Mouse (Mus musculus): Measurements from ENCODE around the gene Gsg1l. TPM values are rescaled to one million over a fixed set of nuclear protein-coding genes. Genes with fewer than 3 reads are reported as not detected.

Gene Gsg1l
- polyA plus RNA-seq, 1 experiment from 2014 or later: 1.4 TPM

DNA sequence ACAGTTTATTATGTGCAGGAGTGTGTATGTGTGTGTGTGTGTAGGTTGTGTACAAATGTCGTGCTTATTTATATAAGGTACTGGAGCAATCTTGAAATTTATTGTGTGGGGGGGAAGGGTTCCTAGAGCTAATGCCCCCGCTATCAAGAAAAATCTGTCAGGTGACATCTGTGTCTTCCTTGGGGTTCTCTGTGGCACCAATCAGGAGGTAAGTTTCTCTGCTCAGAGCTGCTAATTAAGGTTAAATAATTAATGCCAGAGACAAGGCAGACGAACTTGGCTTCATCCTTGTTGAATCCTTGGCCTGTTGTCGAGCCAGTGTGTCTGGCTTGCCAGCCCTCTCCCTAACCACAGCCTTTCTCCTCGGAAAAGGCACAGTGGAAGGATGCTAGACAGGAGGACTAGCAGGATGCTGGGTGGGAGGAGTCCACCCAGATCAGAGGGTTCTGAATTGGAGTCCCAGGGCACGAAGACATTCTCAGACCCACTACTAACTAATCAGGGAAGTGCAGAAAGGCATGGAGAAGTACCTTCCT, 89.8 kb downstream of the Gsg1l start:
- no peaks in the 10 kb centered on the region for H3K9me3 ChIP-seq
- ATAC-seq (ENCODE audit: insufficient number of reproducible peaks, insufficient read depth, low FRiP score, low TSS enrichment): no peak
- H3K4me3 ChIP-seq: no peak overlapping the region
- H3K4me1 ChIP-seq: peaks cover 3% of the 10 kb centered on the region; the same call in 1 of the 2 replicates
- H3K27ac ChIP-seq: no peak overlapping the region
- H3K36me3 ChIP-seq: no peaks in the 10 kb centered on the region
- no peak overlapping the region for H3K9ac ChIP-seq
- H3K4me2 ChIP-seq (replicated peaks): no peak overlapping the region
- H3K27me3 ChIP-seq: no peaks in the 10 kb centered on the region
- 55% methylated on average over 6 of the region's 6 CpGs for WGBS

DNA sequence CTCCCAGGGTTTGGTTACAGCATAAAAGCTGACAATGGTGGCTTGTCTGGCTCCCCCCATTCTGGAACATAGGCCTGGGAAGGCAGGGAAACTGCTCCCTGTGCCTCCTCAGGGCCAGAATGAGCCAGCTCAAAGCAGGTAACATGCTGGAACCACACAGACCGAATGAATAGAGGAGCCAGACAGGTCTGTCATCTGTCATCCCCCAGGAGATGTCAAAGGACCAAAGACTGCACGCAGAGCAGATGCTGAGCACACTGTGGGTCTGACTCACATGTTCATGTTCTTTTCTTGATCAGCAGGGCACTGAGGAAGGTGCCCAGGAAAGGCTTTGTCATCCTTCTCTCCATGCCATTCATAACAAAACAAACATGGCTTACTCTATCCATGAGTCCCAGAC, 90.4 kb downstream of the Gsg1l start:
- H3K4me1 ChIP-seq: peaks cover 3% of the 10 kb centered on the region; the same call in 1 of the 2 replicates
- 53% methylated on average over 2 of the region's 2 CpGs for WGBS
- H3K27ac ChIP-seq: no peak overlapping the region
- H3K36me3 ChIP-seq: no peaks in the 10 kb centered on the region
- no peaks in the 10 kb centered on the region for H3K9me3 ChIP-seq
- no peaks in the 10 kb centered on the region for H3K27me3 ChIP-seq
- no peak overlapping the region for H3K4me2 ChIP-seq (replicated peaks)
- no peak for ATAC-seq (ENCODE audit: insufficient number of reproducible peaks, insufficient read depth, low FRiP score, low TSS enrichment)
- H3K4me3 ChIP-seq: no peak overlapping the region
- H3K9ac ChIP-seq: no peak overlapping the region

DNA sequence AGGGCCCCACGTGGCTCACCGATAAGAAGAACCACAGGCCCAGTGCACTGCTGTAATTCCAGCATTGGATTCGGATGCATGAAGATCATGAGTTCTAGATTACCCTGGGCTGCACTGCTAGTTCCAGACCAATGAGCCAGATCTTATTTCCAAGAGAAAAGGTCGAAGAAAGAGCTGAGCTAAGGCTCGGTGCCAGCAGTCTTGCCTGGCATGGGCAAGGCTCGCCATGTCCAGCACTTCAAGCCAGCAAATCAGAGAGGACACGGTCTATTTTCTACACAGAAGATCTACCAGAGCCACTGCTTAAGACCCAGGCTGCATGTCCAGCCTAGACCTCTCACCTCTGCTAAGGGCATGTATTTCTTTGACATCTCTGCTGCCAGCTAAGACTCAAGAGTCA, 92.2 kb downstream of the Gsg1l start:
- no peaks in the 10 kb centered on the region for H3K27me3 ChIP-seq
- H3K4me1 ChIP-seq: peaks cover 3% of the 10 kb centered on the region; the same call in 1 of the 2 replicates
- no peaks in the 10 kb centered on the region for H3K9me3 ChIP-seq
- 84% methylated on average over 7 of the region's 7 CpGs for WGBS
- H3K9ac ChIP-seq: no peak overlapping the region
- no peak overlapping the region for H3K27ac ChIP-seq
- no peak overlapping the region for H3K4me3 ChIP-seq
- H3K4me2 ChIP-seq (replicated peaks): no peak overlapping the region
- ATAC-seq (ENCODE audit: insufficient number of reproducible peaks, insufficient read depth, low FRiP score, low TSS enrichment): no peak
- H3K36me3 ChIP-seq: no peaks in the 10 kb centered on the region

DNA sequence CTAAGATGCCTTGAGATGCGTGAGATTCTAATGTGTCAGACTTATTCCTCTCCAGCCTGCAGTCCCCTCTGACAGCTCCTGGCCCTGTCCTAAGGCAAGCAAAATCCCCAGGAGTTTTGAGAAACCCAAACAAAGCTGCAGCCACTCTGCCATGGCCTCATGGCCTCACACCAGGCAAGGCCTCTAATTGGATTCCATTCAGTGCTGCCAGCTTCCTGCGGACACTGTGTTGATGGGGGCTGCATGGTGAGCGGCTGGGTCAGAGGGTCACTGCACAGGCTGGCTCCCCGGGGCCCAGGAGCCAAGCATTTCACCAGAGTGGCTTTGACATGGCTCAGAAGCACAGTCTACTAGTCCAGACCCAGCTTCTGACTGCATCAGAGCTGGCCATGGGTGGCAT, 92.7 kb downstream of the Gsg1l start:
- H3K4me2 ChIP-seq (replicated peaks): no peak overlapping the region
- H3K9ac ChIP-seq: no peak overlapping the region
- H3K36me3 ChIP-seq: no peaks in the 10 kb centered on the region
- WGBS: 9% methylated on average over 4 of the region's 4 CpGs
- no peak overlapping the region for H3K27ac ChIP-seq
- no peaks in the 10 kb centered on the region for H3K9me3 ChIP-seq
- no peaks in the 10 kb centered on the region for H3K27me3 ChIP-seq
- no peak overlapping the region for H3K4me3 ChIP-seq
- H3K4me1 ChIP-seq: peaks cover 3% of the 10 kb centered on the region; the same call in 1 of the 2 replicates
- peak; percentile 66; the same call in 1 of the 2 replicates for ATAC-seq (ENCODE audit: insufficient number of reproducible peaks, insufficient read depth, low FRiP score, low TSS enrichment)

DNA sequence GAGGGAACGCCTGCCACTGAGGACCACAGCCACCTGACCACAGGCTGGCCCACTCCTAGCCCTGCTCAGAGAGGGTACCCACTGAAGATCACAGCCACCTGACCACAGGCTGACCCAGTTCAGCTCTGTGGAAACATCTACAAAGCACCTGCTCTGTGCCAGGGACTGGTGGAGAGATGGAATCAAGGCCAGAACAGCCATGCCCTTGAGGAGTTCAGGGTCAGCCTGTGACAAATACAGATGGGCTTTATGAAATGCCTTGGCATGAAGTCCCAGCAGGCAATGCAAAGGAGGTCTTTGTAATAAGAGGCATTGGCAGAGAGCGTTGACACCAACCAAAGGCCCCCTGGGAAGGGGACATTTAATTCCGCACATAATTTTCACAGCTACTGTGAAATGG, 93.9 kb downstream of the Gsg1l start:
- Histone ChIP-seq H3K36me3 (no peaks in the 10 kb centered on the region), H3K27ac (no peak overlapping the region), H3K9ac (no peak overlapping the region), H3K4me1 (peaks cover 3% of the 10 kb centered on the region; the same call in 1 of the 2 replicates), H3K4me2 (replicated peaks) (no peak overlapping the region), H3K4me3 (no peak overlapping the region), H3K9me3 (no peaks in the 10 kb centered on the region), H3K27me3 (no peaks in the 10 kb centered on the region)
- ATAC-seq (ENCODE audit: insufficient number of reproducible peaks, insufficient read depth, low FRiP score, low TSS enrichment): no peak
- whole genome bisulfite sequencing: 89% methylated on average over 3 of the region's 3 CpGs

DNA sequence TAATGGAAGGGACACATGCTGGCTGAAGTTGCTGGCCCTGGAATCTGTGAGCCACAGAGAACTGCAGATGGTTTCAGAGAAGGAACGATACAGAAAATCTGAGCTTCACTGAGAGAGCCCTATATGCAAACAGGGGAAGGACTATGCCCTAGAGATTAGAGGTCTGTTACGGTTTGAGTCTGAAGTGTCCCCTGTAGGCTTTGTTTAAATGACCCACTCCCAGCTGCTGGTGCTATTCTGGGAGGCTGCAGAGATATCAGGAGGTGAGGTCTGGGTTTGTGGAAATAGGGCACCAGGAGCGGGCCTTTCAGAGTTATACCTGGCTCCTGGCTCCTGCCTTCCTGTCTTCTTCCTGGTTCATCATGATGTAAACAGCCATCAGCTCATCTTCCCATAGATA, 95.1 kb downstream of the Gsg1l start:
- peaks cover 3% of the 10 kb centered on the region; the same call in 1 of the 2 replicates for H3K4me1 ChIP-seq
- no peak overlapping the region for H3K4me2 ChIP-seq (replicated peaks)
- no peaks in the 10 kb centered on the region for H3K36me3 ChIP-seq
- no peak overlapping the region for H3K27ac ChIP-seq
- 80% methylated on average over 3 of the region's 3 CpGs for WGBS
- no peak overlapping the region for H3K4me3 ChIP-seq
- no peak overlapping the region for H3K9ac ChIP-seq
- no peaks in the 10 kb centered on the region for H3K9me3 ChIP-seq
- H3K27me3 ChIP-seq: no peaks in the 10 kb centered on the region
- ATAC-seq (ENCODE audit: insufficient number of reproducible peaks, insufficient read depth, low FRiP score, low TSS enrichment): no peak

DNA sequence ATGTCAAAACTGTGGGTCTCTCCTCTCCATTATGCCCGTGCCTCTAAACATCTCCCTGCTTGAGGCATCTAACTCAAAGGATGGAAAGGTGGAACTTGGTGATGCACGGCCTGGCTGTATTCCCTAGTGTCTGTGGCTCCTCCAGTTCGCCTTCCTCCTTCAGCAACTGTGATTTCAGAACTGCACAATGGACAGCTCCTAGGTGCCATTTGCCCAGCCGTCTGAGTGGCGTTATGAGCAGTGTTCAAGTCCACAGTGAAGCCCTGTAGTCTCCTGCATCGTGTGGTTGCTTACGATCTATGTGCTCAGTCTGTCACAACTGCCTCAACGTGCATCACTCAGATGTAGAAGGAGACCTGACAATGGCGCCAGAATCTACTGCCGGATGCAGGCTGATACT, 96.6 kb downstream of the Gsg1l start:
- H3K27me3 ChIP-seq: no peaks in the 10 kb centered on the region
- no peak overlapping the region for H3K4me2 ChIP-seq (replicated peaks)
- no peak overlapping the region for H3K4me3 ChIP-seq
- no peaks in the 10 kb centered on the region for H3K36me3 ChIP-seq
- WGBS: 62% methylated on average over 10 of the region's 10 CpGs
- no peak overlapping the region for H3K27ac ChIP-seq
- no peak overlapping the region for H3K9ac ChIP-seq
- ATAC-seq (ENCODE audit: insufficient number of reproducible peaks, insufficient read depth, low FRiP score, low TSS enrichment): no peak
- H3K9me3 ChIP-seq: no peaks in the 10 kb centered on the region
- peaks cover 3% of the 10 kb centered on the region; the same call in 1 of the 2 replicates for H3K4me1 ChIP-seq

DNA sequence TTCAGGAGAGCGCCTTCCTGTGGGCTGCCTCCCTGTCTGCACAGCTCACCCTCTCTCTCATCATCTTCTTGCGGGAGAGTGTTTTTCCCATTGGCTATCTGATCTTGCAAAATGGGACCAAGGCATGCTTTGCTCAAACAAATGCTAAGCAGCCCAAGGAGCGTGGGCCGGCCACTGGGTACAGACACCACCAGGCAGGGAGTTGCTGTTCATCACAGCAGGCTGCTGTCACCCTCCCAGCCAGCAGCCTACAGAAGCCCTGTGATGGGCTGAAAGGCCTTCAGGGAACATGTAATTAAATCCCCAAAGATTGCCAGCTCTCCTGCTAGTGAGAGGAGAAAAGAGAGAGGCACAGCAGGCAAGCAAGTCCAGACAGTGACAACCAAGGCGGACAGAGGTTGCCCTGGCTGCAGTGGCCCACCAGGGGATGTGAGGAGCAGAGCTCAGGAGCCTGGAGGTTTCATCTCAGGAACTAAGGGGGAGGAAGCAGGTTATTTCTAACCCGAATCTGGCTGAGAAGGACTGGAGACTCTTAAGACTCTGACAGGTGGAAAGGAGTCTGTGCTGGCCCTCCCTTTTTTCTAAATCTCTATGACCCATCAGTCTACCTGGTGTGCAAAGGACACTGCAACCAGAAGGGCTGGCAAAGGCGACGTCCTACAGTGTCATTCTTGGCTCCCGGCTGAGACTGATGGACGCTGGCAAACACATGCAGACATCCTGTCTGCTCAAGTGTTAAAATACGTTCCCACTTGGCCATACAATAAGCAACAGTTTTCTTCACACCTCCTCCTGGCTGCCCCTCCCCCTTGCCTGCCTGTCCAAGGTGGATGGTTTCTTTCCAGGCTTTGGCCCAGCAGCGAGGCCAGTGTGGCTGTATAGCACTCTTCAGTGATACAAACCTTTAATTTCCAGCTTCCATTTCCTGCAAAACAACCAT, 98.0 kb downstream of the Gsg1l start:
- no peaks in the 10 kb centered on the region for H3K27me3 ChIP-seq
- 28% methylated on average over 12 of the region's 12 CpGs for WGBS
- no peak for ATAC-seq (ENCODE audit: insufficient number of reproducible peaks, insufficient read depth, low FRiP score, low TSS enrichment)
- H3K4me1 ChIP-seq: no peaks in the 10 kb centered on the region
- no peak overlapping the region for H3K9ac ChIP-seq
- H3K4me2 ChIP-seq (replicated peaks): no peak overlapping the region
- H3K27ac ChIP-seq: no peak overlapping the region
- H3K9me3 ChIP-seq: no peaks in the 10 kb centered on the region
- H3K4me3 ChIP-seq: no peak overlapping the region
- H3K36me3 ChIP-seq: no peaks in the 10 kb centered on the region

DNA sequence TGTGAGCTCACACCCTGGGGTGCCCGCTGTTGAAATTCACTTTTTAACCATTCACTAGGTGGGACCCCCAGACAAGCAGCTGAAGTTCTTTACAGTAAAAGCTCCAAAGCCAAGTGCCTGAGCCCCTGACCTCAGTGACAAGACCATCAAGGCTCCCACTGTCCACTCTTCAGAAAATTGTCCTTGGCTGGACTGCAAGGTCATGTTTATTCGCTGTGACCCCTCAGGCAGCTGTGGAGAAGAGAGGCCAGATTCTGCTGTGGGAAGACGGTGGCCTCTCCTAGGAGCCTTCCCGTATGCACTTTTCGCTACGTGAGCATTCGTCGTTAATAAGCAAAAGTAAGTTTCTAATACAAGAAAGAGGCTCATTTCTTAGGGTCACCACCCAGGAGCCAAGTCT, 102.6 kb downstream of the Gsg1l start:
- H3K36me3 ChIP-seq: no peaks in the 10 kb centered on the region
- H3K27me3 ChIP-seq: no peaks in the 10 kb centered on the region
- no peak overlapping the region for H3K4me2 ChIP-seq (replicated peaks)
- 83% methylated on average over 8 of the region's 8 CpGs for WGBS
- no peaks in the 10 kb centered on the region for H3K9me3 ChIP-seq
- H3K4me1 ChIP-seq: no peaks in the 10 kb centered on the region
- no peak overlapping the region for H3K27ac ChIP-seq
- H3K9ac ChIP-seq: no peak overlapping the region
- no peak for ATAC-seq (ENCODE audit: insufficient number of reproducible peaks, insufficient read depth, low FRiP score, low TSS enrichment)
- H3K4me3 ChIP-seq: no peak overlapping the region

DNA sequence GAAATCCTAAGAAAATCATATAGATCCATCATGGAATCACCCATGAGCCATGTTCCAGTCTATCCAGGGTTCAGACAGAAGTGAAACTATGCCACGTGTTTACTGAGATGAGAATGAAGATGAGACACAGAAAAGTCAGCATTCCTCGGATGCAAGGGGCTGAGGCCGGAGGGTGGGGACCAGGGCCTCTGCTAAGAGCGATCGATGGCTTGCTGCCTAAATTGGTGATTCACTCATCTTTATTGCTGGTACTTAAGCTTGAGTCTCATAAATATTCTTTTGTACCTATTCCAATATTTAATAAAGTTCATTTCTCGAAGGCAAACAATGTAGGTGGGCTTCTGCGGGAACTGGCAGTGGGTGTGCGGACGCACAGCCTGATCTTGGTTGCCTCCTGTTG, 105.5 kb downstream of the Gsg1l start:
- peaks cover 12% of the 10 kb centered on the region for H3K4me1 ChIP-seq
- H3K36me3 ChIP-seq: no peaks in the 10 kb centered on the region
- no peak overlapping the region for H3K4me2 ChIP-seq (replicated peaks)
- WGBS: 84% methylated on average over 9 of the region's 9 CpGs
- H3K27me3 ChIP-seq: no peaks in the 10 kb centered on the region; the same call in 1 of the 2 replicates
- no peak for ATAC-seq (ENCODE audit: insufficient number of reproducible peaks, insufficient read depth, low FRiP score, low TSS enrichment)
- no peaks in the 10 kb centered on the region for H3K9me3 ChIP-seq
- H3K9ac ChIP-seq: no peak overlapping the region
- H3K27ac ChIP-seq: no peak overlapping the region
- H3K4me3 ChIP-seq: no peak overlapping the region

DNA sequence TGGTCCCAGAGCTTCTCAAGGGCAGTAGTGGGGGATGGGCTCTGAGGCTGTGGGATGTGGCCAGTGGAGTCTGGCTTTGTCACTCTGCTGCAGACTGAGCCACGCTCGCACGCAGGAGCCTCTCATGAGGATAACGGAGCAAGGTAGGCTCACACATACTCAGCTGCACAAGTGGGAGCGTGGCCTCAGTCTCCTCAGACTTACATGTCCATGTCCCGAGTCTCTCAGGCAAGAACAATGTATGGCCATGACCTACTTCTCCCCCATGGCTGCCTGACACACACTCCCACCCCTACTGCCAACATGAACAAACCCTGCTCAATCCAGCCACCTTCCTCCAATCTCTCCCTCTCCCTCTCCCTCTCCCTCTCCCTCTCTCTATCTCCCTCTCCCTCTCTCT, 106.8 kb downstream of the Gsg1l start:
- no peaks in the 10 kb centered on the region for H3K36me3 ChIP-seq
- H3K4me2 ChIP-seq (replicated peaks): no peak overlapping the region
- H3K27ac ChIP-seq: no peak overlapping the region
- 73% methylated on average over 6 of the region's 6 CpGs for WGBS
- no peaks in the 10 kb centered on the region for H3K9me3 ChIP-seq
- H3K4me1 ChIP-seq: peaks cover 12% of the 10 kb centered on the region
- no peaks in the 10 kb centered on the region; the same call in 1 of the 2 replicates for H3K27me3 ChIP-seq
- H3K4me3 ChIP-seq: no peak overlapping the region
- ATAC-seq (ENCODE audit: insufficient number of reproducible peaks, insufficient read depth, low FRiP score, low TSS enrichment): no peak
- no peak overlapping the region for H3K9ac ChIP-seq

DNA sequence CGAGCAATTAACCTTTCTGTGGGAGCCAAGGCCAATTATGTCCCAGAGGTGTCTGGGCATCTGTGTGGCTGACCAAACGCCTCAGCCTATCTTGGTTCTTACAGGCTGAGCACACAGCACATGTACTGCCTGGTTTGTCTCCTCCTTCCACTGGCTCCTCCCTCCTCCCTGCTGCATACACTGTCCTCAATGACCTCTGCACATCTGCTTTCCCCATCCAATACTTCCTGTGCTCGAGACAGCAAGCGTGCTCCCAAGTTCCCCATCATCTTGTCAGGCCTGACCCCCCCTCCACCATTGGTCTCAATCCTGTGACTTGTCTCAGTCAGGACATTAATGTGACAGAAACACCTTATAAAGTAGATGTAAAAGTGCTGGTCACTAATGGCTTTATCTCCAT, 108.3 kb downstream of the Gsg1l start:
- no peak overlapping the region for H3K27ac ChIP-seq
- no peak overlapping the region for H3K4me3 ChIP-seq
- no peaks in the 10 kb centered on the region; the same call in 1 of the 2 replicates for H3K27me3 ChIP-seq
- H3K4me1 ChIP-seq: peaks cover 12% of the 10 kb centered on the region
- H3K9me3 ChIP-seq: no peaks in the 10 kb centered on the region
- H3K4me2 ChIP-seq (replicated peaks): no peak overlapping the region
- H3K36me3 ChIP-seq: no peaks in the 10 kb centered on the region
- ATAC-seq (ENCODE audit: insufficient number of reproducible peaks, insufficient read depth, low FRiP score, low TSS enrichment): no peak
- H3K9ac ChIP-seq: no peak overlapping the region
- WGBS: 21% methylated on average over 4 of the region's 4 CpGs

Data from embryonic facial prominence, embryonic 12.5 days (tissue).